Mouse (Mus musculus) embryonic facial prominence, embryonic 12.5 days (tissue): ENCODE measurements around the gene Dus1l. TPM values are rescaled to one million over a fixed set of nuclear protein-coding genes. Genes with fewer than 3 reads are reported as not detected.

Source experiments
- polyA plus RNA-seq: library from polyadenylated mRNA; unstranded; fragments of >200 nt; fragmentation: Nextera tagmentation; extraction: Ambion mirVana; gene quantifications from 2 replicates; pipeline ENCODE4 v1.2.1, GENCODE M21; 2016

The Dus1l gene
- polyA plus RNA-seq, 1 experiment from 2014 or later: 66.1 TPM

Other genes starting within 250 kb of the Dus1l start
- gene Mcrip1, start 246.7 kb downstream of the Dus1l start, polyA plus RNA-seq: 234 and 242 TPM in 2 replicates
- 0.36 TPM in 1 of 2 replicates, not detected in the other for gene Ppp1r27, start 245.3 kb downstream of the Dus1l start, polyA plus RNA-seq
- gene P4hb, start 223.2 kb downstream of the Dus1l start, polyA plus RNA-seq: 622 and 637 TPM in 2 replicates
- gene Arhgdia, start 214.8 kb downstream of the Dus1l start, polyA plus RNA-seq: 561 and 568 TPM in 2 replicates
- 683 and 688 TPM in 2 replicates for gene Alyref, start 198.0 kb downstream of the Dus1l start, polyA plus RNA-seq
- 191 and 198 TPM in 2 replicates for gene Anapc11, start 198.0 kb downstream of the Dus1l start, polyA plus RNA-seq
- gene Npb, start 187.9 kb downstream of the Dus1l start, polyA plus RNA-seq: 0.99 TPM in 1 of 2 replicates, not detected in the other
- 143 and 147 TPM in 2 replicates for gene Pcyt2, start 178.5 kb downstream of the Dus1l start, polyA plus RNA-seq
- gene Sirt7, start 171.2 kb downstream of the Dus1l start, polyA plus RNA-seq: 29.7 and 30.4 TPM in 2 replicates
- 33.6 and 34.8 TPM in 2 replicates for gene Mafg, start 162.8 kb downstream of the Dus1l start, polyA plus RNA-seq
- 25.3 and 26.5 TPM in 2 replicates for gene Pycr1, start 152.6 kb downstream of the Dus1l start, polyA plus RNA-seq
- gene Myadml2, start 148.2 kb downstream of the Dus1l start, polyA plus RNA-seq: 0.47 TPM in 1 of 2 replicates, not detected in the other
- gene Notum, start 135.2 kb downstream of the Dus1l start, polyA plus RNA-seq: 5.1 and 6.3 TPM in 2 replicates
- 131 and 139 TPM in 2 replicates for gene Aspscr1, start 123.4 kb downstream of the Dus1l start, polyA plus RNA-seq
- gene Cenpx, start 82.7 kb downstream of the Dus1l start, polyA plus RNA-seq: 131 TPM in 2 replicates
- gene Lrrc45, start 82.5 kb downstream of the Dus1l start, polyA plus RNA-seq: 77.5 and 83.7 TPM in 2 replicates
- gene Rac3, start 74.9 kb downstream of the Dus1l start, polyA plus RNA-seq: 59.7 and 62.8 TPM in 2 replicates
- 11.5 and 12.3 TPM in 2 replicates for gene Dcxr, start 69.1 kb downstream of the Dus1l start, polyA plus RNA-seq
- gene Cbr2, start 64.3 kb downstream of the Dus1l start, polyA plus RNA-seq: 5.9 and 6.1 TPM in 2 replicates
- gene Hmga1b, start 33.6 kb downstream of the Dus1l start, polyA plus RNA-seq: 4.2 and 5.8 TPM in 2 replicates
- 47.0 and 47.2 TPM in 2 replicates for gene Rfng, start 12.2 kb downstream of the Dus1l start, polyA plus RNA-seq
- gene Gps1, start 12.1 kb downstream of the Dus1l start, polyA plus RNA-seq: 243 and 245 TPM in 2 replicates
- gene Fasn, start 28.1 kb upstream of the Dus1l start, polyA plus RNA-seq: 74.2 and 77.0 TPM in 2 replicates
- gene Ccdc57, start 136.5 kb upstream of the Dus1l start, polyA plus RNA-seq: 7.2 and 7.5 TPM in 2 replicates
- 46.2 and 46.9 TPM in 2 replicates for gene Slc16a3, start 152.1 kb upstream of the Dus1l start, polyA plus RNA-seq
- 159 and 160 TPM in 2 replicates for gene Csnk1d, start 194.9 kb upstream of the Dus1l start, polyA plus RNA-seq
- gene Cd7, start 243.0 kb upstream of the Dus1l start, polyA plus RNA-seq: 0.32 and 0.38 TPM in 2 replicates